Mouse (Mus musculus) spleen, embryonic (tissue): ENCODE measurements around the gene Ccn1.

Experiments used
- CTCF ChIA-PET: fragments of 350-600 bp; sonication (Branson Sonifier 250); formaldehyde crosslinking; loops from one replicate; lab custom pipeline; 2022; lab: Charles Lee

Gene Ccn1

DNA sequence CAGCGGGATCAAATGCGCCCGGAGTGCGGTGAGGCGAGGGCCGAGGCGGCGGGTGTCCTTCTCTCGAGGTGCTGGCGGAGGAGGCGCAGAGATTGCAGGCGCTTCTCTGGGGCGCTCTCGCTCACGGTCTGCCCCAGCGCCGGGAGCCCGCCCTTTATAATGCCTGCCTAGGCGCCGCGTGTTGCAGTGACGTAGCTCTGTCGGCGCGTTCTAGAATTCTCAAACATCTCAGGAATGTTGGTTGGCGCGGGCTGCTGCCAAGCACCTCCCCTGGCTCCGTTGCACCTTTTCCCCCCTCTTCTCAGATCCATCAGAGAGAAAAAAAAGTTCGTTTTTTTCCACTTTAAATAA lies at the start of gene Ccn1:
Gene Ccn1 (minus strand): TSS at position 130 of the 351 bp plus-strand sequence.
- CTCF ChIA-PET: no interaction called here

DNA sequence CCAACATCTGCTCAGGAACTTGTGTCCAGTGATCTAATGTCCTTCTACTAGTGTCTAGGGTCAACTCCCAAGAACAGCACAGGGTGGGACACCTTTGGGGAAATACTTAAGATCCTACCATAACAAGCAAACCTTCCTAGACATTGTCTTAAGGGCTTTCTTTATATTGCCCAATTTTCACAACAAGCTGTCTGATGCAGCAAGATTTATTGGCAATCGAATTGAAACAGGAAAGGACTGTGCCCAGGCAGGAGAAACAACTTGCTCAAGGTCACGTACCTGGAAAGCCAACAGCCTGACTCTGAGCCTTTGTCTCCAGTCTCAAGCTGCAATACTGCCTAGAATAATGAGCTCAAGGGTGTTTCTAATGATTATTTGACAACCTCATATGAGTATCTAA lies 43.6 kb upstream of the Ccn1 start:
- CTCF ChIA-PET: interaction anchor here (0.6 kb wide), 1 partner anchor 43 kb away, joined by 16 read pairs; no protein-coding TSS in a partner anchor

DNA sequence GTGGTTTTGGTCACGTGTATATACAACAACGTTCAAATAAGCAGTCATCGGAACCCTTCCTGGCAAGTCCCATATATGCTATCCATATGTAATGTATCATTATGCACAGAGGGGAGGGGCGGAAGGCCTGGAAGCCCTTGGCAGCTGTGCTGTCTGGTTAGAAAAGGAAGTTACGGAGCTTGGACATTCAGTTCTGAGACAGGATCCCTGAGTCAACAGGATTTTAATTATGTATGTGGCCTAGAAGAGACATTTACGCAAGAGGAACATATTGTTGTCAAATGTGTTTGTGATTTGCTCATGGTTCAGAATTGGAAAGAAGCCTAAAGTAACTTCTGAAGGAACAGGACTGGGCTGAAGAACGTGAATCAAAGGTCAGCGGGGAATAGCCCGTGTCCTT lies 42.3 kb upstream of the Ccn1 start:
- CTCF ChIA-PET: no interaction called here

DNA sequence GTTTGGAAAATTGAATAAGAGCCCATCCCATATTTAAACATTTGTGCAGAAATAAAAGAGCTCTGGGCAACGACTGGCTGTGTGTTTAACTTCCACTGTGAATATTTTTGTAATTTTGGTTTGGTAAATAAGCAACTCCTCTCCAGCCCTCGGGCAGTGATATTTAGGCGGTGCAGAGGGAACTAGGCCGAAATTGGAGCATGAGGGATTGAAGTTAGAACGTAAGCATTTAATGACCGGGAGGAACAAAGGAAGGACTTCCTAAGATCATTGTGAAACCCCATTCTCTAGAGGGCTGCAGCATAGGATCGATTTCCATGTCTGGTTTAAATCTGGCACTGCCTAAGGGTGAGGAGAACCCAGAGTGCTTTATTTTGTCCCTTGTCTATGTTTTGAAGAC lies 41.6 kb upstream of the Ccn1 start:
- CTCF ChIA-PET: no interaction called here

DNA sequence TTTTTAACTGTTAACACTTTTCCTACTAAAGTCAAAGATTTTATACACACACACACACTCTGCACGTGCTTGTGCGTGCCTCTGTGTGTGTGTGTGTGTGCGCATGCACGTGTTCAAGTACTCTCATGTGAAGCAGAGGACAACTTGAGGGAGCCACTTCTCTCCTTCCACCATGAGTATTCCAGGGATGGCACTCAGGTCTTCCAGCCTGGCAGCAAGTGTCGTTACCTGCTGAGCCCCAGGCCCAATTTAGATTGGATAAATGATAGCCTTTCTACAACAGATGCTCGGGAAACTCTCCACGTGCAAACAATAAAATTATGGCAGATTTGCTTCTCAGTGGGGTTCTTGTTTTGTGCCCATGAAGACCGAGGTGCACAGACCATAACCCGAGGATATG lies 39.5 kb upstream of the Ccn1 start:
- CTCF ChIA-PET: no interaction called here

DNA sequence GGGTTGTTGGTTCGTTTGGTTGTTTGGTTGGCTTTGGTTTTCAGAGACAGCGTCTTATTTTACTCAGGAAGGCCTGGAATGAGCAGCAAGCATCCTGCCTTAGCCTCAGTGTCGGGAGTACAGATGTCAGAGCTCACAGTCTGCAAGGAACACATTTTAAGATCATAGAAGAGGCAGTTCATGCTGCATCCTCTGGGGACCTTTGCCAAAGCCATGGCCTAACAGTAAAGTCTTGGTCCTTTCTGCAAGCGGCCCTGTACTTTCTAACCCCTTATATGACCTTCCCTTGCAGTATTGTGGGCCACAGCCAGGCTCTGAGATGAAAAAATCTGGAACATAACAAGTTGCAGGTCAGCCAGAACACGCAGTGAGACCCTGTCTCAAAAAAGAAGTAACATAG lies 38.1 kb upstream of the Ccn1 start:
- CTCF ChIA-PET: no interaction called here

DNA sequence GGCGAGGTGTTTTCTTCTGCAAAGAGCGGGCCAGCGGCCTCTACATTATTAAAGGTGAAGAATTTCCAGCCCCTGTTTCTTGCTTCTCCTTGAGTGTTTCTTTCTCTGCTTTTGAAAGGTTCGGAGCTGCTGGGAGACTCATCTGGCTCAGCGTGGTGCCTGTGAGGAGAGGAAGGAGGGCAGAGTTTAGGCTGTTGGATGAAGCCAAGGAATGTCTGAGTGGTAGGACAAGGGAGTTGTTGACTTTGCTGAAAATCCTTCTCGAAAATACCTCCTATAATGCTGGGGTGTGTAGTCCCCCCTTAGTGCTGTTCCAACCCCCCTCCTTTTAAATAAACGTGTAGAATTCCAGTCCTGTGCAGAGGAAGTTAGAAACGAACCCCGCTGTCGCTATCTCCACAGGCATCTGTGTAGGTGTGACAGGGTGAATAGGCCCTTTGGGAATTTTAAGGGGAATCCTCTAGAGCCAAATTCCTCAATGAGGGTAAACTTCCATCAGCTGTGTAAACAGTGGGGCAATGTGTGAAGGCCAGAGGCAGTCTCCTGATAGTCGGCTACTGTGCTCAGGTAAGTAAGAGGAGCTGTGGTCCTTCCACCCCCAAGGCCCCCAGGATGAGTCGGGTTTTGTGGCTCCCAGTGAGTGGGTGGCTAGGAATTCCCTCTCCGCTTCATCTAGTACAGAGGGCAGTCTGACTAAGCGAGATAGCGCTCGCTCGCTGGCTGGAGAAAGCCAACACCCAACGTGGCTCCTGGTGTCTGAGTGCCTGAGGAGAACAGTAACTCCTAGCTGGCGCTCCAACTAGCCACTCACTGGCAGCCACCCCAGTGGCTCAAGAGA lies 35.0 kb upstream of the Ccn1 start:
- CTCF ChIA-PET: no interaction called here

DNA sequence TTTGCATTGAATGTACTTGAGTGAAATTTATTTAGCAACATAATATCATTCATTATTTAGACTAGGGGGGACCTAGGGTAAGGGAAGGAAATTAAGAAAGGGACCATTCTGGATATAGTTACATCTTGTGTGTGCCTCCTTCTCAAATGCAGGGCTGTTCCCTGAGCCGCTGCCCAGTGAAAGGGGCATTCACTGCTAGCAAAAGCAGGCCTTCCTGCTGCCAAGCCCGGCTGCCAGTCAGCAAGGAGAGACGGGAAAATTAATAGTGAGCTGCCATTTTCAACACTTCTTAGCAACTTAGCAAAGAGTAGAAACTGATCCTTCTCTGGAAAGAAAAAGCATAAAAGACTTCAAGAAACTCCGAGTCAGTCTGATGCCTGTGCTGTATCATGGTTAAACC lies 34.4 kb upstream of the Ccn1 start:
- CTCF ChIA-PET: no interaction called here

DNA sequence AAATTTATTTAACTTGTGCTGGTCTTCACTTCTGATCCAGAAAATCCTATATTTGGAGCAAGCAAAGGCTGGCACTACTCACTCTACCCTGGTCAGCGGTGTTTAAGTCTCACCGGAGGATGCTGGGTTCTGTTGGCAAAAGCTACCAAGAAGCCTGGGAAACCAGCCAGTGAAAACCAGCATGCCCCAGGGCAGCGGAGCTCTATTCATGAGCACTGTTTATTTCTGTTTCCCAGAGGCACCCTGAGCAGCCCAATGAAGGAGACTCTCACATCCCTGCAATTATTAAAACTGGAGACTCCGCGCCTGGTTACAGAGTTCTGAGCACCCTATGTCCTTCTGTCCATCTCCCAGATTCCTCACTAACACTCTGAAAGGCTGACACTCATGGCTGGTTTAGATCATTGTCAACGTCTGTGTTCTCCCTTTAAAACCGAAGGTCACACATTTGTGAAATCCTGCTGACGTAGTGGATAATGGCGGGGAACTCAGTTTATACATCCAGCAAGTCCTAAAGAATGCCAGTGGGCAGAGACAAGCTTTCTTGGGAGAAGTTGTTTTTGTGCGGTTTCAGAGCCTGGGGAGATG lies 31.7 kb upstream of the Ccn1 start:
- CTCF ChIA-PET: no interaction called here

DNA sequence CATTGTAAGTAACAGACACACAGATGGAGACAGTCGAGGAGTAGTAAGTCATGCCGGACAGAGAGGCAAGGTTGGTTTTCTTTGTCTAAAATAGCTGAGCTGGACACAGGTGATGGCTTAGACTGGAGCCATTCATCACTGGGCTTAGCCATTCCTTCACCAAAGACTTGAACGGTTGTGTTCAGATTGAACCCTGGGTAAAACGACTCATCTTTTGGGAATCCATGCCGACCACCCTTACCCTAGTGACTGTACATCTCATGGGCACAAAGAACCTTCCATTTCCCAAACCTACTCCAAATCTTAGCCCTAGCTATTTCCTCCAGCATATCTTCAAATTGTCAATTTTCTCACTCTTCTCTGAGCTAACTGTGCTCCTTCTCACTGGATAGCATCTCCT lies 30.9 kb upstream of the Ccn1 start:
- CTCF ChIA-PET: no interaction called here

DNA sequence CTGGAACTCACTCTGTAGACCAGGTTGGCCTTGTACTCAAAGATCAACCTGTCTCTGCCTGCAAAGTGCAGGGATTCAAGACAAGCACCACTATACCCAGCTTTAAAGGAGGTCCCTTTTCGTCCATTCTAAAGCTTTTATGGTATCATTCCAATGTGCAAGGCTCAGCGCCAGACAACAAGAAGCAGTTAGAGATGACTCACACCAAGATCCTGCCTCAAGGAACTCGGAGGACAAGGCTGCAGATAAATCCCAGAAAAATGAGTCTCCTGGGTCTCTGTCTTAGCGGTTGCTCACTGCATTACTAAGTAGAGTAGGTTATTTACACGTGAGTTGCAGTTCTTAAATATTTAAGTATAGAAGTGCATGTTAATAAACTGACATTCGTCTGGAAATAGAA lies 26.4 kb upstream of the Ccn1 start:
- CTCF ChIA-PET: no interaction called here

DNA sequence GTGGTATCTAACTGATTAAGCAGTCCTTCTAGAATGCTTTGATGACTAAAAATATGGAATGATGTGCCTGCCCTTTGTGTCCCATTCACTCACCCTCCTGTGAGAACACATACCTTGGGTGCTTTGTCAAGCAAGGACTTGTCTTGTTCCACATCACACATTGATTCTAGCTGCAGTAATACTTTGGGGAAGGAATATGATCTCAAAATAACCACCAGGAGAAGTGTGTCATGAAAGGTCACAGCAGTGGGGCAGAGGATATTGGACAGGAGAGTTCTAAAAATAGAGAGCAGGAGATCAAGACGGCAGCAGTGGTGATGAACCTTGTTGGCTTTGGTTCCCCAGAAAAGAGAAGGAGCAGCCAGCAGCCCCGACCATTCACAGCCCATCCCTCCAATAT lies 25.0 kb upstream of the Ccn1 start:
- CTCF ChIA-PET: no interaction called here

DNA sequence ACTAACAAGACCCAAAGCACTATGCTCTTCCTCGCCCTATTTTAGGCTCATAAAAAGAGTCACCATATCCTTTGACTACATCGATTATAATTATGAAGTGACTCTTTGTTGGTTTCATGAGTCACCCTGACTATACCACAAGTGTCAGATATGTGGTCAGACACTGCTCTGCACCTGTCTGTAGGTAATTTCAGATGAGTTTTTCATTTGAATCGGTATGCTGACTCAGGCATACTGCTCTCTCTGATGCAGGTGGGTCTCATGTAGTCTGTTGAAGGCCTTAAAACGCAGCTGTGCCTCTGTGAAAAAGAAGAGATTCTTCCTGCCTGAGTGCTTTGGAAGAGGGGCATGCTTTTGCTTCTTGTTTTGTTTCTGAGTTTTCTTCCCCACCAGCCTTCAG lies 16.6 kb upstream of the Ccn1 start:
- CTCF ChIA-PET: no interaction called here

DNA sequence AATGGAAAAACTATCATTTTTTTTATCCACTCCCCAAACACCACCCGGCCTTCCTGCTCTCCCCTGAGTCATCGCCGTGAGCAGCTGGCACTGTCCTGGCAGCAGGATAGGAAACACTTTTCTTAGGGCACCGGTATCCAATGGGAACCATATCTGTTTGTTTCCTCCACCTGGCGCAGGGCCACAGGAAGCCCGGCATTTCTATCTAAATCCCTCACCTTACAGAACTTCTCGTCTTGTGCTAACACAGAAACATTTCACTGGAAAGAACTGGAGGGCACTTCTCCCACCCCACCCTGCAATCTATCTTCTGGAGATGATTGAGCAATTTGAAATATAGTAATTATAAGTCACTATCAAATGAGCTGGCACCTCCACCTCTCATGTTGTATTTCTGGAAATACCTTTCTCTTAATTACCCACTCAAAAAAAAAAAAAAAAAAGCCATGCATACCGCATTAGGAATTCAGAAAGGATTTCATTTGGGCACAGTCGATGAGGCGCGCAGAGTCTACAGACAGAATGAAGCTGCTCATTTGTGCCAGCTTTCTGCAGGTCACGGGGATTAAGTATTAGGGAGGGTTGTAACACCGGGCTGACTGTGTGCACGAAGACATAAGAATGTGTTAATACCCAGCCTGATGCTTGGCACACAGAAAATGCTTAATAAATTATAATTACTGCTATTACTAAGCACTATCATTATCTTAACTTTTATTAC lies 7.4 kb upstream of the Ccn1 start:
- CTCF ChIA-PET: no interaction called here

DNA sequence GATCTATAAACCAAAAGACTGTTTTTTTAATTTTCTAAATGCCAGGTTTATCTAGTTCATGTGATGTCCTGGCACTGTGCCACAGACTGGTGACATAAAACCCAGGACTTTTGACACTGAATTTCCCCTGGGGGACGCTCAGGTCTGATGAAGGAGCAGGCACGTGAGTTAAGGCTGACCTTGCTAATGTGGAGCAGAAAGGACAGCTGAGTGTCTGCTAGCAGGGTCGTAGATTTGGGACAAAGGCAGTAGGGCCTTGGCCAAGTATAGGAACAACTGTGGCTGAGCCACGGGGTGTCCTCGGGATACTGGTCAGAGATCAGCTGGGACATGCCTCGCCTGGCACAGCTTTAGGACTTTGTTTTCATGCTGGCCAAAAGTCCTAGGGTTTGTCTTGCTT lies 5.2 kb upstream of the Ccn1 start:
- CTCF ChIA-PET: no interaction called here

DNA sequence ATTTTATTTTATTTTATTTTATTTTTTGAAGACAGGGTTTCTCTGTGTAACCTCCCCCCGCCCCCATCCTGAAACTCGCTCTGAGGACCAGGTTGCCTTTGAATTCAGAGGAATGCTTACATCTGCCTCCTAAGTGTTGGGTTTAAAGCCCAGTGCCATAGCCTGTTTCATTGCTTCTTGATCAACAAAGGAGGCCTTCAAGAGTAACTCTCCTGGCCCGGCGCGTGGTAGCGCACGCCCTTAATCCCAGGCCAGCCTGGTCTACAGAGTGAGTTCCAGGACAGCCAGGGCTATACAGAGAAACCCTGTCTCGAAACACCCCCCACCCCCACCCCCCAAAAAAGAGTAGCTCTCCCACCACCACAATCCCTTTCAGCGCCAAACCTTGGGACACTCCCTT lies 4.2 kb upstream of the Ccn1 start:
- CTCF ChIA-PET: no interaction called here

DNA sequence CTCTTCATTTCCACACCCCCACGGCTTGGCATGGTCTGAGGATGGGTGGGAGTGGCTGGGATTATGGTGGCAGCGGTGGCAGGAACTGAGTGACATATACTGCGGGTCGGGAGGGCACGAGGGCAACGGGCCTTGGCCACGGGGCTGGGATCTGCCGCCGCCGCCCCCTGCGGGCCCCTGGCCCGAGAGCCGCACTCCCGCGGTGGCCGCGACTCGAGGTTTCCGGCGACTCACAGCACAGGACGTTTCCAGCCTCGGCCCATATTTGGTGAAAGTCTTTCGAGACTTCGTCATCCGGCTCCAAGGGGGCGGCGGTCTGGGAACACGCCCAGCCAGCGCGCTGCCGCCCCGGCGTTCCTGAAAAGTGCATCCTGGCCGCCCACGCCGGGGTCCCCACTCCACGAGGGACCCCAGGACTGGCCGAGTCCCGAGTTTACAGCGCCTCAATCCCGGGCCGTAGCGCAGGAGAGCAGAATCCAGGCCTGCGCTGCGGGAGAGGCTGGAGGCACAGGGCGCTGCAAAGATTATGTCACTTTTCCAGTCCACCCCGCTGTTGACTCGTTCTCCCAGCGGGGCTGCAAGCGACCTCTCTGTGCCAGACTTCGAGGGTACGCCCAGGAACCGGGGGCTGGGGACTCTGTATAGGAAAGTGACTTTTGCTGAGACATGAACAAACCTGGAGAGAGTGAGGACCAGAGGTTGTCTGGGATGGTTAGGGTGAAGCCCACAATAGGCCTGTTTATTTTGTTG lies 3.6 kb upstream of the Ccn1 start:
- CTCF ChIA-PET: no interaction called here

DNA sequence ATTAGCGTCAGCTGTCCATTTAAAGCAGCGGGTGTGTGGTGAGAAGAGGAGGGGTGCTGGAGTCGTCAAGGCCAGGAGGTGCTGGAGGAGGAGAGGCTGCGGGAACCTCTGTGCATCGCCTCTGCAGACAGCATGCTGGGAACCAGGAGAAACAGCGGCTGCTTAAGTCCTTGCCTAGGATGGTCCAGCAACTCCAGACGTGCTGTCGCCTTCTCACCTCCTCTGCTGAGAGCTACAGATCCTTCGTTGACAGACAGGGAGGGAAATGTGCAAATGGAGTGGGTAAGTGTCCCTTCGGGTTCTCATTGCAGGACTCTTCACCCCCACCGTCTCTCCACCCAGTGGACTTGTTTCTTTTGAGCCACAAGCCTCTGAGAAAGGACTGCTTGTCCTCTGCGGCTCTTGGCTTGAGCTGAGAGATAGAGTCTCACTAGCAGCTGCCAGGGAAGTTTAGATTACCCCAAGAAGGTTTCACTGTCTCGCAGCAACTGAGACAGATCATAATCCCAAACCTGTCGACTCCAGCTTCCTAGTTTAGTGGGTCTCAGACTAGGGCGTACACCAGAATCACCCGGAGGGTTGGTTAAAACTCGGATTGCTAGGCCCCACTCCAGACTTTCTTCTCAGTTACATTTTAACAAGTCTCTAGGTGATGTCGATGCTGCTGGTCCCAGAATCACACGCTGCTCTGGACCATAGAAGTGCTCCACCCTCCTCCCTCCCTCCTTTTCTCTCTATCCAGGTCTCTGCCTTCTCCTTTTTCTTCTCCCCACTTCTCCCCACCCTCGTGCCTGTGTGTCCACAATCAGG lies 2.7 kb upstream of the Ccn1 start:
- CTCF ChIA-PET: no interaction called here

DNA sequence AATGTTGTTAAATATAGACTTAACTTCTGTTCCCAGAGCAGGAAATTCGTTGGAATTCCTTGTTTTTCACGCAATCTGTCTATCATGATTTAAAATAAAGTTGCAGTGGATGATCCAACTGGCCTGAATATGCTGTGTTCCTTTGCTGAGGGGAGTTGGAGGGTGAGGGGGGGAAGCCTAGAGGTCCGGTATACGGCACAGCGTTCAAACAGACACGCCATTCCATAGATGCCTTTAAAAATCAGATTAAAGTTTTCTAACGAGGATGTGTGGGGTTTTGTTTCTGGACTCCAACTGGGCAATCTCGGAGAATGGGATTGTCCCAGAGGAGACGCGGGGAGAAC lies 2.2 kb upstream of the Ccn1 start:
- CTCF ChIA-PET: no interaction called here

DNA sequence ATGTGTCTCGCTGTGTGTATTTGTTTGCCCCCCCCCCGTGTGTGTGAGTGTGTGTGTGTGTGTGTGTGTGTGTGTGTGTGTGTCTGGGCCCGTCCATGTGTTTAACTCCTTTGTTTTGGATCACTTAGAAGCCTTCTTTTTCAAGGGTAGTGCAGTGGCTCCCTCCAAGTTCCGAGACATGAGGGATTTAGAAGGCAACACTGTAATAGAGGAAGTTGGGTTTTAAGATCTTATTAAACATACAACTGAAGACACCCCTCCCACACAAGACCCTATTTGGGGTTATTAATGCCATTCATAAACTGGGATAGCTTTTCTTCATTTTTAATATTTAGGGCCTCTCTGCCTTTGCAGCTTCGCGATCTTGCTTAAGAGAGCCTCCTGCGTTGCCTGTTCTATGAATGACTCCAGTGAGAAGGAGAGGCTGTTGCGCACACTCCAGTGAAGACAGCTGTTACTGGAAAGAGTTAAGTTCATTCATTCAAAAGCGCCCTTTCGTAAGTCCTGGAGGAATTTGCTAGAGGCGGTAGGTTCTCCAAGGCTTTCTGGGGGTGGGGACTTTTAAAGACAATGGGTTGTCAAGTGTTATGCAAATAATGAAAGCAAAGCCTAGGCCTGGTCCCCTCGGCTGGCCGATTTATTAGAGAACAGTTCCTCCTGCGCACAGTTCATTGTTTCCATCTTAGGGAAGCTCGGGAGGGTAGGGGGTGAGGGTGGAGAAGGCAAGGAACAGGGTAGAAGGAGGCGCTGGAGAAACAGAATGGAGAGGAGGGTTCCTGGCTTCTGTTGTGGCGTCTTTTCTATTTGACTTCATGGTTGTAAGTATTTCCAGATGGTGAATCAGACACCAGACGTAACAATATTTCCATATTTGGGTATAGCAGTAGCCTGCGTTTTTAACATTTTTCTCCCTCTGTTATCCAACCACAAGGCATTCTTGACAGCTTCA lies 1.5 kb upstream of the Ccn1 start:
- CTCF ChIA-PET: no interaction called here
